Comparison of ENCODE assay signal across 9 mouse cellular contexts in the genomic region with DNA sequence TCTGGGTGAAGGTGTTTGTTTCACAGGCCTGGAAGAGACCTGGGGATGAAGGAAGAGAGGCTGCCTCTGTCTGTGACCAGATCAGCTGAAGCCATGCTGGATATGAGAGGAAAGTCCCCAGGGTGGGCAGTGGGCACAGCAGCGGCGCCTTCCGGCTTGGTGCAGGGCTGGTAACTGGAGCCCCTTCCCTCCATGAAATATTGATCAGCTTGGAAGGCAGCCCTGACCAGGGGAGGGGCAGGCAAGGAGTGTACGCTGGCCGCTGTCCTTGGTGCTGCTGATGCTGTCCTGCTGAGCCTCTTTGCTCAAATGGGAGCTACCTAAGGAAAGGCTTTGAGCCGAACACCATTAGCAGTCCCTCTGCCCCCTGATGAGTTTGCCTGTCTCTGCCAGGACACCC. TPM values are rescaled to one million over a fixed set of nuclear protein-coding genes. Genes with fewer than 3 reads are reported as not detected.
DNase-seq lines count a peak whose midpoint lies in the region; ATAC-seq lines count a peak whose summit lies in the region.
"Had no signal": no experiment of that assay in that cellular context is flagged by ENCODE, and none has a peak within 500 bp of the region (broad histone marks: within the 10 kb centered on the region; RNA-seq: fewer than 3 reads in every experiment).

No protein-coding gene starts in this region.

- H3K4me2 ChIP-seq in limb, embryonic 11.5 days (ENCODE audit: low read depth, severe bottlenecking) = no peak overlapping the region
- H3K4me2 ChIP-seq in stomach, embryonic 14.5 days (replicated peaks; ENCODE audit: low read depth, low read length) = no peak overlapping the region
- H3K4me2 ChIP-seq: heart, embryonic 13.5 days had no signal

- H3K36me3 ChIP-seq in embryonic facial prominence, embryonic 10.5 days (replicated peaks) = no peaks in the 10 kb centered on the region
- no peaks in the 10 kb centered on the region for H3K36me3 ChIP-seq in limb, embryonic 11.5 days (ENCODE audit: control insufficient read depth, insufficient read depth, low read length)
- H3K36me3 ChIP-seq in stomach, embryonic 14.5 days (ENCODE audit: control insufficient read depth, insufficient read depth, low read length) = no peaks in the 10 kb centered on the region
- H3K36me3 ChIP-seq: heart, embryonic 13.5 days had no signal

- H3K27me3 ChIP-seq in embryonic facial prominence, embryonic 10.5 days (replicated peaks; ENCODE audit: low read depth, poor library complexity, severe bottlenecking) = no peaks in the 10 kb centered on the region
- no peaks in the 10 kb centered on the region for H3K27me3 ChIP-seq in limb, embryonic 11.5 days (ENCODE audit: control insufficient read depth, insufficient read depth, low read length)
- no peaks in the 10 kb centered on the region for H3K27me3 ChIP-seq in stomach, embryonic 14.5 days (ENCODE audit: control insufficient read depth, insufficient read depth, low read length)

- no peaks in the 10 kb centered on the region for H3K9me3 ChIP-seq in embryonic facial prominence, embryonic 10.5 days
- H3K9me3 ChIP-seq in limb, embryonic 11.5 days (ENCODE audit: control insufficient read depth, low read length) = no peaks in the 10 kb centered on the region
- no peaks in the 10 kb centered on the region for H3K9me3 ChIP-seq in stomach, embryonic 14.5 days (ENCODE audit: control insufficient read depth, low read depth, low read length)
- H3K9me3 ChIP-seq: heart, embryonic 13.5 days had no signal

- no peak overlapping the region for H3K27ac ChIP-seq in embryonic facial prominence, embryonic 10.5 days (replicated peaks)
- no peak overlapping the region for H3K27ac ChIP-seq in limb, embryonic 11.5 days (replicated peaks; ENCODE audit: low read depth, low read length)
- no peak overlapping the region for H3K27ac ChIP-seq in stomach, embryonic 14.5 days (ENCODE audit: low read length)
- H3K27ac ChIP-seq: heart, embryonic 13.5 days had no signal

- 2% methylated on average over 6 of the region's 6 CpGs for WGBS in embryonic facial prominence, embryonic 10.5 days
- WGBS in limb, embryonic 11.5 days = 4% methylated on average over 6 of the region's 6 CpGs
- WGBS in stomach, embryonic 14.5 days = 0% methylated on average over 6 of the region's 6 CpGs

- H3K9ac ChIP-seq in limb, embryonic 11.5 days (ENCODE audit: low read length) = no peak overlapping the region
- H3K9ac ChIP-seq in stomach, embryonic 14.5 days (replicated peaks; ENCODE audit: low read depth, low read length) = no peak overlapping the region
- H3K9ac ChIP-seq: heart, embryonic 13.5 days had no signal

- H3K4me3 ChIP-seq in embryonic facial prominence, embryonic 10.5 days = no peak overlapping the region
- no peak overlapping the region for H3K4me3 ChIP-seq in limb, embryonic 11.5 days (ENCODE audit: low read depth, low read length)
- no peak overlapping the region for H3K4me3 ChIP-seq in stomach, embryonic 14.5 days (ENCODE audit: low read depth, low read length)
- H3K4me3 ChIP-seq: heart, embryonic 13.5 days had no signal

- 0 out of 2 replicates have a peak, but pooled peaks have one; percentile 54 for ATAC-seq in limb, embryonic 11.5 days (ENCODE audit: insufficient number of reproducible peaks, low FRiP score, low TSS enrichment, low read depth)
- 0 out of 2 replicates have a peak, but pooled peaks have one; percentile 28 for ATAC-seq in stomach, embryonic 14.5 days (ENCODE audit: insufficient number of reproducible peaks, insufficient read depth, low FRiP score, low read depth)

- DNase-seq in adrenal gland, adult 2 months = peak; percentile 42
- DNase-seq in adrenal gland, adult 8-10 months = no peak
- DNase-seq in 3T3-L1 (ENCODE audit: low read depth, low spot score) = peak; percentile 51
- DNase-seq in embryonic facial prominence, embryonic 10.5 days (ENCODE audit: low spot score) = peak; percentile 85
- peak; percentile 89 for DNase-seq in limb, embryonic 11.5 days (ENCODE audit: low spot score)
- no peak for DNase-seq in layer of hippocampus, postnatal 14 days (ENCODE audit: low spot score in 2 of 2)
- no peak for DNase-seq in T-cell, adult 2 months (ENCODE audit: low spot score)

- H3K4me1 ChIP-seq in embryonic facial prominence, embryonic 10.5 days = peaks cover 7% of the 10 kb centered on the region; the same call in 1 of the 2 replicates
- 0 out of 2 replicates have a peak, but pooled peaks cover 3% of the 10 kb centered on the region for H3K4me1 ChIP-seq in limb, embryonic 11.5 days (ENCODE audit: control insufficient read depth, insufficient read depth, low read length)
- no peaks in the 10 kb centered on the region for H3K4me1 ChIP-seq in stomach, embryonic 14.5 days (ENCODE audit: control insufficient read depth, insufficient read depth, low read length)

RNA-seq across cellular contexts. Expression of gene Rims3, which starts 11.6 kb away (rescaled TPM):
- total RNA-seq in adrenal gland, adult 2 months (2021) = 10 to 100 TPM in 1 of 2 experiments, 1 to 10 TPM in 1; 5.8 to 11.0 TPM
- polyA plus RNA-seq in adrenal gland, adult 2 months (2012; rRNA removed) = 6.9 and 7.3 TPM in 2 replicates
- total RNA-seq in adrenal gland, adult 8-10 months (2022) = 10 to 100 TPM; 10.5 to 20.5 (median 15.0) TPM
- 1.8 and 2.4 TPM in 2 replicates for polyA plus RNA-seq in embryonic facial prominence, embryonic 10.5 days (2016; fragmentation: Nextera tagmentation; extraction: Ambion mirVana)
- polyA plus RNA-seq in limb, embryonic 11.5 days (2014; fragmentation: Nextera tagmentation; extraction: Ambion mirVana) = 0.34 and 0.51 TPM in 2 replicates
- polyA plus RNA-seq in stomach, embryonic 14.5 days (2014; fragmentation: Nextera tagmentation; extraction: Ambion mirVana) = 0.88 and 1.7 TPM in 2 replicates
- 10 to 100 TPM; 17.5 to 24.7 TPM for total RNA-seq in layer of hippocampus, postnatal 14 days (2021)

RNA-seq across cellular contexts. Expression of gene Nfyc, which starts 34.8 kb away (rescaled TPM):
- 10 to 100 TPM; 43.0 to 59.0 TPM for total RNA-seq in adrenal gland, adult 2 months (2021)
- 169 and 171 TPM in 2 replicates for polyA plus RNA-seq in adrenal gland, adult 2 months (2012; rRNA removed)
- 10 to 100 TPM; 53.7 to 65.7 (median 59.4) TPM for total RNA-seq in adrenal gland, adult 8-10 months (2022)
- 126 and 128 TPM in 2 replicates for polyA plus RNA-seq in embryonic facial prominence, embryonic 10.5 days (2016; fragmentation: Nextera tagmentation; extraction: Ambion mirVana)
- polyA plus RNA-seq in limb, embryonic 11.5 days (2014; fragmentation: Nextera tagmentation; extraction: Ambion mirVana) = 130 and 133 TPM in 2 replicates
- 102 and 108 TPM in 2 replicates for polyA plus RNA-seq in stomach, embryonic 14.5 days (2014; fragmentation: Nextera tagmentation; extraction: Ambion mirVana)
- total RNA-seq in layer of hippocampus, postnatal 14 days (2021) = 10 to 100 TPM; 49.1 to 53.8 TPM

RNA-seq across cellular contexts. Expression of gene Exo5, which starts 58.6 kb away (rescaled TPM):
- total RNA-seq in adrenal gland, adult 2 months (2021) = 10 to 100 TPM in 1 of 2 experiments, 1 to 10 TPM in 1; 6.9 to 10.2 TPM
- 0.80 and 1.4 TPM in 2 replicates for polyA plus RNA-seq in adrenal gland, adult 2 months (2012; rRNA removed)
- total RNA-seq in adrenal gland, adult 8-10 months (2022) = 10 to 100 TPM in 2 of 4 experiments, 1 to 10 TPM in 2; 7.9 to 13.4 (median 10.7) TPM
- polyA plus RNA-seq in embryonic facial prominence, embryonic 10.5 days (2016; fragmentation: Nextera tagmentation; extraction: Ambion mirVana) = 36.0 and 41.5 TPM in 2 replicates
- 34.4 and 37.5 TPM in 2 replicates for polyA plus RNA-seq in limb, embryonic 11.5 days (2014; fragmentation: Nextera tagmentation; extraction: Ambion mirVana)
- polyA plus RNA-seq in stomach, embryonic 14.5 days (2014; fragmentation: Nextera tagmentation; extraction: Ambion mirVana) = 23.5 and 25.2 TPM in 2 replicates
- 10 to 100 TPM in 1 of 2 experiments, 1 to 10 TPM in 1; 9.4 to 10.1 TPM for total RNA-seq in layer of hippocampus, postnatal 14 days (2021)

Comparison
In these comparisons a context has a peak if more than half of its experiments do, and no peak if none do; other contexts are left out.
1. DNase-seq: peak in adrenal gland, adult 2 months (single experiment), 3T3-L1 (single experiment), embryonic facial prominence, embryonic 10.5 days (single experiment) and limb, embryonic 11.5 days (single experiment); none in adrenal gland, adult 8-10 months (single experiment), layer of hippocampus, postnatal 14 days (0 of 2) and T-cell, adult 2 months (single experiment).
2. RNA of gene Exo5, which starts 58.6 kb away (polyA plus RNA-seq): 36.0 to 41.5 TPM in embryonic facial prominence, embryonic 10.5 days, 34.4 to 37.5 TPM in limb, embryonic 11.5 days and 23.5 to 25.2 TPM in stomach, embryonic 14.5 days; 0.80 to 1.4 TPM in adrenal gland, adult 2 months; every median in the first group is over 10 times any median in the second.